7 mouse cellular contexts compared by ENCODE assay signal in the genomic region with DNA sequence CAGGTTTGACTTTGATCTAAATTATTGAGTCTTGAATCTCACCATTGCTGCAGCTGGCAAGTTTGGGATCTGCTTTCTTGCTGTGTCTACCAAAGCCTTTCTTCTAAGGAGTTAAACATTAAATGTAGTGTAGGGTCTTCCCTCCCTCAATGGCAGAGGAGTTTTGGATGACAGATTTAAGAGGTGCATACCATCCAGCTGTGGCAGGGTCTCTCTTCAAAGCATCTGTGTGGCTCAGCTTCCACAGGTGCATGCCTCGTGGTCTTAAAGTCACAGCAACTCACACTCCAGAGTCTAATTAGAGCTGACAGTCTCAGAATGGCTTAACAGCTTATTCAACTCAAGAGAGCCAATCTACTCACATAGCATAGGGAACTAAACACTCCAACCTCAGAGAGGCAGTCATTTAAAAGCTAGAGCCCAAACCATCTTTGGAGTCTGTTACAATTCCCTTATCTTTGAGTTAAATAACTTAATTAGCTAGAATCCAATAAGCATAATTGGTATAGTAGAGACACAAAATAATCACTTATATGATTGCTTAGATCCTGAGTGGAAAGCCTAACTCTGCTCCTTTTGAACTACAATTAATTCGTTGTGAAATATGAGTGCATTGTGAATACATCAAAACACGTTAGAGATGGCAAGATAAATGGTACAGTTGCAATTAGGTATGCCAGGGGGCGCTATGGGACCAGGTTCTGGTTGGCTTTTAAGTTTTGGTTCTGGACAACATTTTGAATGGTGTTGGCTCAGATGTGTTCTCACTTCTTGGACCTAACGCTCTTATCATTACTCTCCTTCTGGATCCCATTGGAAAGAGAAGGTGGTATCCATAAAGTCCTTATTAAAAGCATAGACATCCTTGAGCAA. TPM values are rescaled to one million over a fixed set of nuclear protein-coding genes. Genes with fewer than 3 reads are reported as not detected.
A peak's percentile ranks its signal among the peaks of the same experiment; 100 is the strongest.
DNase-seq lines count a peak whose midpoint lies in the region; ATAC-seq and TF ChIP-seq lines count a peak whose summit lies in the region.

No protein-coding gene starts in this region.

- no peak overlapping the region for H3K4me2 ChIP-seq in midbrain, postnatal 0 days (ENCODE audit: low read depth, low read length, poor library complexity, severe bottlenecking)
- H3K4me2 ChIP-seq in midbrain, embryonic 16.5 days (ENCODE audit: low read length): no peak overlapping the region
- H3K4me2 ChIP-seq in neural tube, embryonic 15.5 days: no peak overlapping the region

- no peak overlapping the region for H3K27ac ChIP-seq in midbrain, postnatal 0 days (ENCODE audit: low read depth, low read length)
- H3K27ac ChIP-seq in midbrain, embryonic 16.5 days (ENCODE audit: low read length): no peak overlapping the region
- no peak overlapping the region for H3K27ac ChIP-seq in kidney, adult 2 months (ENCODE audit: insufficient read depth, low read depth, low read length)
- no peak overlapping the region for H3K27ac ChIP-seq in neural tube, embryonic 15.5 days (replicated peaks)

- no peaks in the 10 kb centered on the region for H3K27me3 ChIP-seq in midbrain, postnatal 0 days (ENCODE audit: insufficient read depth, low read length)
- H3K27me3 ChIP-seq in midbrain, embryonic 16.5 days (ENCODE audit: control insufficient read depth, insufficient read depth, low read depth, low read length): no peaks in the 10 kb centered on the region
- no peaks in the 10 kb centered on the region for H3K27me3 ChIP-seq in kidney, adult 2 months (replicated peaks; ENCODE audit: control insufficient read depth, insufficient read depth, low read length)
- no peaks in the 10 kb centered on the region for H3K27me3 ChIP-seq in neural tube, embryonic 15.5 days (replicated peaks)

- H3K4me3 ChIP-seq in midbrain, postnatal 0 days (ENCODE audit: low read depth, low read length): no peak overlapping the region
- no peak overlapping the region for H3K4me3 ChIP-seq in midbrain, embryonic 16.5 days (ENCODE audit: low read depth, low read length)
- no peak overlapping the region for H3K4me3 ChIP-seq in kidney, adult 2 months (ENCODE audit: insufficient read depth, low read depth, low read length)
- H3K4me3 ChIP-seq in neural tube, embryonic 15.5 days (replicated peaks): no peak overlapping the region

- H3K9me3 ChIP-seq in midbrain, postnatal 0 days (ENCODE audit: low read length): no peaks in the 10 kb centered on the region
- H3K9me3 ChIP-seq in midbrain, embryonic 16.5 days (replicated peaks; ENCODE audit: control insufficient read depth, low read length, poor library complexity, severe bottlenecking): no peaks in the 10 kb centered on the region
- no peaks in the 10 kb centered on the region for H3K9me3 ChIP-seq in neural tube, embryonic 15.5 days (replicated peaks)

- H3K9ac ChIP-seq in midbrain, postnatal 0 days (replicated peaks; ENCODE audit: low read length, poor library complexity, severe bottlenecking): no peak overlapping the region
- H3K9ac ChIP-seq in midbrain, embryonic 16.5 days (ENCODE audit: low read depth, low read length): no peak overlapping the region
- H3K9ac ChIP-seq in neural tube, embryonic 15.5 days (replicated peaks): no peak overlapping the region

- TF ChIP-seq CTCF in midbrain, postnatal 0 days (IDR thresholded peaks at IDR 0.05): peak; percentile 55
- peak; percentile 50 for TF ChIP-seq CTCF in kidney, adult 2 months (conservative IDR thresholded peaks at IDR 0.05; ENCODE audit: insufficient read depth, insufficient read length, low read depth, low read length)

- 39% methylated on average over 5 of the region's 5 CpGs for WGBS in midbrain, postnatal 0 days
- 31% methylated on average over 5 of the region's 5 CpGs for WGBS in midbrain, embryonic 16.5 days
- WGBS in kidney, adult 2 months: 43% methylated on average over 5 of the region's 5 CpGs
- WGBS in neural tube, embryonic 15.5 days: 50% methylated on average over 5 of the region's 5 CpGs

- peak; percentile 21 for DNase-seq in midbrain, postnatal 0 days (ENCODE audit: low spot score)
- peak; percentile 74 for DNase-seq in ZHBTc4 (ENCODE audit: low read depth, low spot score)
- peak; percentile 33 to 44 for DNase-seq in cerebellum, postnatal 36 days
- peak; percentile 58 for DNase-seq in kidney, adult 2 months
- peak; percentile 90 for DNase-seq in naive thymus-derived CD4-positive, alpha-beta T cell, adult 2 months (ENCODE audit: low read depth)

- no peaks in the 10 kb centered on the region for H3K4me1 ChIP-seq in midbrain, postnatal 0 days (ENCODE audit: insufficient read depth, low read length)
- peaks cover under 1% of the 10 kb centered on the region; the same call in 1 of the 2 replicates for H3K4me1 ChIP-seq in midbrain, embryonic 16.5 days (ENCODE audit: control insufficient read depth, insufficient read depth, low read length)
- H3K4me1 ChIP-seq in kidney, adult 2 months (ENCODE audit: control insufficient read depth, insufficient read depth, low read length): no peaks in the 10 kb centered on the region
- H3K4me1 ChIP-seq in neural tube, embryonic 15.5 days: 0 out of 2 replicates have a peak, but pooled peaks cover under 1% of the 10 kb centered on the region

- no peaks in the 10 kb centered on the region for H3K36me3 ChIP-seq in midbrain, postnatal 0 days (ENCODE audit: insufficient read depth, low read length)
- H3K36me3 ChIP-seq in midbrain, embryonic 16.5 days (ENCODE audit: control insufficient read depth, insufficient read depth, low read length): no peaks in the 10 kb centered on the region
- no peaks in the 10 kb centered on the region for H3K36me3 ChIP-seq in kidney, adult 2 months (ENCODE audit: control insufficient read depth, insufficient read depth, low read length)
- H3K36me3 ChIP-seq in neural tube, embryonic 15.5 days: no peaks in the 10 kb centered on the region

- no peak for ATAC-seq in midbrain, postnatal 0 days (ENCODE audit: low FRiP score)
- no peak for ATAC-seq in midbrain, embryonic 16.5 days
- no peak for ATAC-seq in neural tube, embryonic 15.5 days (ENCODE audit: low FRiP score)

- no peak for TF ChIP-seq POLR2A in kidney, adult 2 months (IDR thresholded peaks at IDR 0.05; ENCODE audit: low read depth, low read length)

RNA-seq across cellular contexts. Expression of gene Cul1, which starts 57.5 kb away (rescaled TPM):
- total RNA-seq in midbrain, postnatal 0 days (2014; rRNA removed): 110 and 136 TPM in 2 replicates
- 110 and 121 TPM in 2 replicates for polyA plus RNA-seq in midbrain, postnatal 0 days (2015; fragmentation: Nextera tagmentation; extraction: Ambion mirVana)
- polyA plus RNA-seq in midbrain, embryonic 16.5 days (2015; fragmentation: Nextera tagmentation; extraction: Ambion mirVana): 129 and 130 TPM in 2 replicates
- 23.2 and 28.5 TPM in 2 replicates for polyA plus RNA-seq in kidney, adult 2 months (2012; rRNA removed)
- polyA plus RNA-seq in neural tube, embryonic 15.5 days (2015; fragmentation: Nextera tagmentation; extraction: Ambion mirVana): 113 and 126 TPM in 2 replicates

Comparison
In these comparisons a context has a peak if more than half of its experiments do, and no peak if none do; other contexts are left out.
1. DNase-seq: peak in every context shown above with its lines; median percentile 90 in naive thymus-derived CD4-positive, alpha-beta T cell, adult 2 months; 74 in ZHBTc4; 58 in kidney, adult 2 months; 38 in cerebellum, postnatal 36 days; 21 in midbrain, postnatal 0 days.